Mouse (Mus musculus): ENCODE results near the gene Ift22.

GRCm38 (mm10) chr5:136919546-136920301 is 11.8 kb downstream of the Ift22 start:
- TF ChIP-seq CTCF (IDR thresholded peaks at IDR 0.05; ENCODE audit: low read depth, low read length) (no peak), POLR2A (IDR thresholded peaks at IDR 0.05; ENCODE audit: insufficient read depth, low read length) (no peak), EP300 (IDR thresholded peaks at IDR 0.05; ENCODE audit: insufficient read depth, low read depth, low read length) (no peak)
